Mouse (Mus musculus): ENCODE data around the gene Adora3.

The Adora3 gene

GRCm38 (mm10) chr3:105870558-105870957 lies at the start of gene Adora3, which contains the start of gene Tmigd3:
Adora3 (plus strand) TSS chr3:105870858.
Tmigd3 (plus strand) TSS chr3:105870903.
- DNase-seq (ENCODE audit: low spot score in 2 of 2): no peak

DNA sequence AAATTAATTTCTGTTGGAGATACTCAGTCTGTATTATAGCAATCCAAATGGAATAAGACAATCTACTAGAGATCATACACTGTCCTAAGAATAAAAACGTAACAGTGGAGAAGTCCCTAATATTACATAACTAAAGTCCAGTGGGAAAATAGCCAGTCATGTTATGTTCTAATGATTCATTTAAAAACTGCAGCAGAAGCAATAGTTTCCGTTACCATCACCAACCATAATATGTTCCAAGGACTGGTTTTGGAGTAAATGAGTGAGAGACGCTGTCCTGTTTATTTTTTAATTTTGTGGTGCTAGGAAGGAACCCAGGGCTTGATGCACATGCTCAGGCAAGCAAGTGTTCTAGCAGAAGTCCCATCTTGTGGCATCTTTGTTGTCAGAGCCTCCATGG lies 49.2 kb upstream of the Adora3 start:
- no peak for DNase-seq (ENCODE audit: low spot score in 2 of 2)

GRCm38 (mm10) chr3:105823609-105824008 lies 47.0 kb upstream of the Adora3 start:
- no peak for DNase-seq (ENCODE audit: low spot score in 2 of 2)

GRCm38 (mm10) chr3:105824103-105824502 lies 46.6 kb upstream of the Adora3 start:
- peak; percentile 31 to 65 for DNase-seq (ENCODE audit: low spot score in 2 of 2)

DNA sequence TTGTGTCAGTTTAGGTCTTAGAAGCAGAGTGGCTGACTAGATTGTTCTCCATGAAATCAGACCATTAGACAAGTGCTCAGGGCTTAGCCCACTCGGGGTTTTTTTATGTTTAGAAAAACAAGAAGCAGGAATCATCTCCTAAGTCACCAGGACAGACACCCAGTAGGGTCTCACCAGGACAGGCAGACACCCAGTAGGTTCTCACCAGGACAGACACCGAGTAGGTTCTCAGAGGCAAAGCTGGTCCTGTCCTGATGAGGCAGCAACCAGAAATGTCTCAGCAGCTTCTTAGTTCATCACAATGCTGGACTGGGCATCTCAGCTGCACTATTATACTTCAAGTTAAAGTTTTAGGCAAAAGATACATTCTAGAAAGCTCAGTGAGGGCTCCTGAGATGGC lies 46.0 kb upstream of the Adora3 start:
- no peak for DNase-seq (ENCODE audit: low spot score in 2 of 2)

DNA sequence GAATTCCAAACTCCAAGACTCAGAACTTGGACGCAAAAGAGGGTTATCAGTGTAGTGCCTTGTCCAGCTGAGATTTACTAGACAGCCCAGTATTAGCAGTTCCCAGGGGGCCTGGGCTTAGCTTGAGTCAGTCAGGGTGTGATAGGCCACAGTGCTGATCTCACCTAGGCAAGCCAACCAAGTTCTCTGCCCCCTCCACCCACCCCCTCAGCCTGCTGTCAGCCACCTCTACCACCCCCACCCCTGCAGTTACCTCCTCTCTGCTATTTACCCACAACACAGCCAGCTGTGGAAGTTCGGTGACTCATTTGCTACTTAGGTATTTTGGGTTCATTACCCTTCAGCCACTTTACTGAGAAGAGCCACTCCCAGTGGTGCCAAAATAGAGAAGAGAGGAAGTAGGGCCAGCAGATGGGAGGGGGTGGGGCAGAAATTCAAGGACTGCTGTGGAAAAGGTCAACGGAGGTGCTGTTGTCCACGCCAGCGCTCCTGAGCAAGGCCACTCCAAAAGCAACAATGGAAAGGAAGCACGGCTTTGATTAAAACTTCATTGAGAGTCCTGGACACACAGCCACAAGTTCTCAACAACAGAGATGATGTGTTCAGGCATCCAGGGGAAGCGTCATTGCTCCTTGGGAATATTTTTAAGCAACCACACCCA lies 45.0 kb upstream of the Adora3 start:
- DNase-seq (ENCODE audit: low spot score in 2 of 2): peak; percentile 88 to 92

DNA sequence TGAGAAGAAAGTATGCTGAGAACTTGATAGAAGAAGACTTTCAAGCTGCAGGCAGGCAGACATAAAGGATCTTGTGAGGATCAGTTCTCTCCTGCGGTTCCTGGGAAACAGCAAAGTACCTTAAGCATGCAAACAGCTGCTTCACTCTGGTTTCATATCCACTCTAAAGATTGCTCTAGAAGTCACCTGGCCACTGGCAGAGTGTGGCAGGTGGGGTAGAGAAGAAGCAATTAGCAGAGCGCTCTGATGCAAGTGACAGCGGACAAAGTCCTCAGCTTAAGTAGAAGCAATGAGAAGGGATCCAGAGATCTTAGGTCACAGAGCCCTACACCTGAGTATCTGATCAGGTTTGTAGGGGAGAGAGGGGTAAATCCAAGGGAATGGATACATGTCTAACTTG lies 39.1 kb upstream of the Adora3 start:
- no peak for DNase-seq (ENCODE audit: low spot score in 2 of 2)

- no peak for DNase-seq (ENCODE audit: low spot score in 2 of 2)
Observed at GRCm38 (mm10) chr3:105835875-105836274, 34.8 kb upstream of the Adora3 start.

GRCm38 (mm10) chr3:105836883-105837282 lies 33.8 kb upstream of the Adora3 start:
- no peak for DNase-seq (ENCODE audit: low spot score in 2 of 2)

GRCm38 (mm10) chr3:105838655-105839054 lies 32.0 kb upstream of the Adora3 start:
- no peak for DNase-seq (ENCODE audit: low spot score in 2 of 2)

- DNase-seq (ENCODE audit: low spot score in 2 of 2): no peak
Observed at GRCm38 (mm10) chr3:105839836-105840235, 30.8 kb upstream of the Adora3 start.

GRCm38 (mm10) chr3:105846294-105847069 lies 24.2 kb upstream of the Adora3 start:
- DNase-seq (ENCODE audit: low spot score in 2 of 2): no peak

- no peak for DNase-seq (ENCODE audit: low spot score in 2 of 2)
Observed at GRCm38 (mm10) chr3:105853781-105854180, 16.9 kb upstream of the Adora3 start.

DNA sequence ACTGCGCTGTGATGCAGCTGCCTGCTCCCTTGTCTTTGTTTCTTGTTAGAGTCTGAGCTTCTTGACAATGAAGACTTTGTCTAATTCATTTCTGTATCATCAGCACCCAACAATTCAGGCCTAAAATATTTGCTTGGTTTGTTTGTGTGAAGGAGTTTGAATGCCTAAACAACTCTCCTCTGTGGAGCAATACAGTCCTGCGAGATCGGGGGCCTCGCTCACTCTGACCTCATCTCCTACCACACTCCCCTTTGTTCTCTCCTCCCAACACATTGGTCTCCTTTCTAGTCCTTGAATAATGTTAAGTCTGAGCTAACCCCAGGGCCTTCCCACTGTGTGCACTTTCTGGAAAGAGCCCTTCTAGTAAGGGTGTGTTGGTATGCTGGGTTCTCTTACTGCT lies 15.9 kb upstream of the Adora3 start:
- DNase-seq (ENCODE audit: low spot score in 2 of 2): no peak

DNA sequence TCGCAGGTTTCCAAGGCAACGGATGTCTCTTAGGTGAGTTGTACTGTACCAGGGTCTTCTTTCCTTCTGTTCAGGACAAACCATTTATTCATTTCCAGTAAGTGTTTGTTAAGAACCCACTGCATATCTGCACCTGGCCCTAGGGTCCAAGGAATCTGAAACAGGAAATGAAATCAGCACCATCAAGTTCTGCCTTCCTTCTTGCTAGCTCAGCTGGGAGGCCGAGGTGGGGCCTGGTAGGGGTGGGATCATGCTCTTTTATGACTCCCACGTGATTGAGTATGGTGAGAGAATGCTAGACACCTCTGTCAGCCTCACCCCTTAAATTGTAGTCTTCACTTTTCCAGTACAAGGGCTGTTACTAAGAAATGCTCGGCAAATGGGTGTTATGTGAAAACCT lies 13.1 kb upstream of the Adora3 start:
- no peak for DNase-seq (ENCODE audit: low spot score in 2 of 2)

GRCm38 (mm10) chr3:105861747-105862366 lies 8.8 kb upstream of the Adora3 start:
- no peak for DNase-seq (ENCODE audit: low spot score in 2 of 2)

- no peak for DNase-seq (ENCODE audit: low spot score in 2 of 2)
Observed at GRCm38 (mm10) chr3:105864123-105864522, 6.5 kb upstream of the Adora3 start.

DNA sequence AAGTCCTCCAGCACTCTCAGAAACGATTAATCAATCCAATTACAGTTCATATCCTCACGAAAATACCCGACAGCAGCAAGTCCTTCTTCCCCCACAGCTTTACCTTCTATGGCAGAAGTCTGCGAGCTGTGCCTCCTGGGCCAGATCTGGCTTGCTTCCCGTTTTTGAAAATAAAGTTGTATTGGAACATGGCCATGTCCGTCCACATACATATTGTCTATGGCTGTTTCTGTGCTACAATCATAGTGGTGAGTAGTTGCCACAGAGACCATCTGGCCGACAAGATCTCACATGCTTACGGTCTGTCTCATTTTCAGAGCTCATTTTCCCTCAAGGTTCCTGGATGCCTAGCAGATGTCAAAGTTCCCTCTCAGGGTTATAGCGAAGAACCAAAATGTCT lies 5.5 kb upstream of the Adora3 start:
- no peak for DNase-seq (ENCODE audit: low spot score in 2 of 2)

- peak in 1 of 2 experiments; percentile 29 for DNase-seq (ENCODE audit: low spot score in 2 of 2)
Observed at GRCm38 (mm10) chr3:105868135-105868534, 2.5 kb upstream of the Adora3 start.

DNA sequence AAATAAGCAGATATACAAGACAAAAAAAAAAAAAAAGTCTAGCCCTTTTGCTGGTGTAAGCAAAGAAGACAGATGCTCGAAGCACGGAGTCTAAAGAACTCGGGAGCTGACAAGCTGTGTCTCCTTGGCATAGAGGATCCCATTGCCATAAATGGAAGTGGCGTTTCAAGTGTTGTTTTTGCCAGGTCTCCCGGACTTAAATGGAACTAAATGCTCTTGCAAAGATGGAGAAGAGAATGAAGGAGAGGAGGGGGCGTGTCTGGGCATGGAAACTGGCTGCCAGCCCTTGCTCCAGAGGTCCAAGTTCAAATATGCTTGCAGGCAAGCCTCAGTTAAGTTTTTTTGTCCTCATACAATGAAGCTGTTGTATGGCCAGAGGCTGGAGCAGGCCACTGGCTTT lies 1.4 kb downstream of the Adora3 start:
- no peak for DNase-seq (ENCODE audit: low spot score in 2 of 2)

GRCm38 (mm10) chr3:105872579-105872978 lies 1.9 kb downstream of the Adora3 start:
- no peak for DNase-seq (ENCODE audit: low spot score in 2 of 2)

Data from heart, adult 9 months (tissue).